Mouse (Mus musculus): ENCODE results near the gene Olfr746. TPM values are rescaled to one million over a fixed set of nuclear protein-coding genes. Genes with fewer than 3 reads are reported as not detected.

Gene Olfr746
- not detected in 2 replicates for polyA plus RNA-seq (2015; fragmentation: Nextera tagmentation; extraction: Ambion mirVana)

DNA sequence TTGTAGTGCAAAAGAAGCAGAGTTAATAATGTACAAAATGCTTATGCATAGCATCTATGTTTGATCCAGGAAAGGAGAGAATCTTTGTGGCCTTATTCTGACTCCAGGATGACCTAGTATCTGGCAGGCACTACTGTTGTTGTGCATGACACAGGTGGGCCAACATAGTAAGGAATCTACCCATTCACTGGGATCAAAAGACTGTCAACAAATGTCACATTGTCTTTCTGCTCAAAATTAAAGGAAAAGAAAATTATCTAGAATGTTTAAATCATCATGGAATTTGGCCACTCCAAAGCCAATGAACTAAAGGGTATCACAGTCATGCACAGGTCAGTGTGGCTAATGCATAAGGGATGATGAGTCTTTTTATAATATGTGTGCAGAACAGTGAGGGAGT is at the start of gene Olfr746:
TSS of gene Olfr746 (plus strand) at position 301 of the 400 bp plus-strand sequence.
- Histone ChIP-seq H3K9me3 (replicated peaks) (no peaks in the 10 kb centered on the region), H3K27ac (replicated peaks) (no peak within 1 kb of the TSS), H3K27me3 (replicated peaks) (no peaks in the 10 kb centered on the region), H3K4me3 (replicated peaks) (no peak within 1 kb of the TSS), H3K9ac (replicated peaks) (no peak within 1 kb of the TSS), H3K36me3 (no peaks in the 10 kb centered on the region), H3K4me1 (no peaks in the 10 kb centered on the region), H3K4me2 (no peak within 1 kb of the TSS)
- ATAC-seq (ENCODE audit: low FRiP score): no peak

DNA sequence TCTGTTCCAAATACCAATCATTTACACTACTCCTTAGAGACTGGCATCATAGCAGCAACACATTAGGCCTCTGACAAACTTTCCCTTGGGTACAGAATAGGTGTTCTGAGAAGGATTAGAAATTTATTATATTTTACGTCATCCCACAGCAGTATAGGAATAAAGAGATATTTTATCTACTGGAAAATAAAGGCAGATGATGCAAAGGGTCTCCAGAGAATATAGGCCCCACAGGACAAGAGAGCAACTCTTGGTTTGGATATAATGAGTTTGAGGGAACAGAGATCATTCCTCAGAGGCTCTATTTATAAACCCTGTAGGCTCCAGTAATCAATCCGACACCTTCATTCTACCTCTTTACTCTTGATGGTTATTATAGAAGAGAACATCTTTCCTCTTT is 32.3 kb upstream of the Olfr746 start, which contains the start of gene Olfr744:
TSS of gene Olfr744 (plus strand) at position 301 of the 400 bp plus-strand sequence.
- Histone ChIP-seq H3K4me3 (replicated peaks) (no peak within 1 kb of the TSS), H3K4me1 (no peaks in the 10 kb centered on the region), H3K9me3 (replicated peaks) (no peaks in the 10 kb centered on the region), H3K27ac (replicated peaks) (no peak within 1 kb of the TSS), H3K36me3 (no peaks in the 10 kb centered on the region), H3K27me3 (replicated peaks) (no peaks in the 10 kb centered on the region), H3K9ac (replicated peaks) (no peak within 1 kb of the TSS), H3K4me2 (no peak within 1 kb of the TSS)
- ATAC-seq (ENCODE audit: low FRiP score): no peak
- 95% methylated on average over 2 of the region's 2 CpGs for WGBS

DNA sequence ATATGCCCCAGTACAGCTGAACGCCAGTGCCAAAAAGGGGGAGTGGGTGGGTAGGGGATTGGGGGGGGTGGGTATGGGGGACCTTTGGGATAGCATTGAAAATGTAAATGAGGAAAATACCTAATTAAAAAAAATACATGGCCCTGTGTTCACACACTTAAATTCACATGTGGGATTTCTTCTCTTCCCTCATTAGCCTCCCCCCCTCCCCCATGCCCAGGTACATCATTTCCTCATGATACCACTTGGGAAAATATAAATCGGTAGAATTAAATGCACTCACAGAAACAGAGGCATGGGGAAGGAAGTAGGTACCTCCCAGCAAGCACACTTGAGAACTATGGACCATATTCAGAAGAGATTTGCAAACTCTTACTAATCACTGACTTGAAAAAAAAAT is 7.8 kb upstream of the Olfr746 start, which contains the start of gene Olfr745:
TSS of gene Olfr745 (plus strand) at position 301 of the 400 bp plus-strand sequence.
- 88% methylated on average over 2 of the region's 2 CpGs for WGBS
- no peak within 1 kb of the TSS for H3K4me3 ChIP-seq (replicated peaks)

DNA sequence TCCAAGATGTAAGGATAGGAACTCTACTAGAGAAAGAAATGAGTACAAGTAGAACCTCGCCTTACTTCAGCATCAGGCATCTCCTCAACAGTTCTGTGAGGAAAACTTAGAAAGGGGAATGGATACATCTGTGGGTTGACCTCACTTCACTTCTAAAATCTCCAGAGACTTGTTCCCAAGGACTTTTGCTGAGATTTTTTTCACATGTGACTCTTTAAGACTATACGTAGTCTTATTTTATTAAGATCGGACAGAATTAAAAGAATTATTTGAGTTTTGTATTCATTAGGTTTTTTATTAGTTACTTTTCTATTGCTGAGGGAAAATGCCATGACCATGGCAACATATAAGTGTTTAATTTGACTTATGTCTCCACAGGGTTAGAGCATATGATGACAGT is 46.2 kb downstream of the Olfr746 start, which contains the start of gene Olfr747:
TSS of gene Olfr747 (minus strand) at position 101 of the 400 bp plus-strand sequence.
- H3K9me3 ChIP-seq (replicated peaks): no peaks in the 10 kb centered on the region
- no peaks in the 10 kb centered on the region for H3K36me3 ChIP-seq
- H3K4me3 ChIP-seq (replicated peaks): no peak within 1 kb of the TSS
- ATAC-seq (ENCODE audit: low FRiP score): no peak
- no peaks in the 10 kb centered on the region for H3K27me3 ChIP-seq (replicated peaks)
- H3K4me2 ChIP-seq: no peak within 1 kb of the TSS
- H3K27ac ChIP-seq (replicated peaks): no peak within 1 kb of the TSS
- H3K4me1 ChIP-seq: no peaks in the 10 kb centered on the region
- H3K9ac ChIP-seq (replicated peaks): no peak within 1 kb of the TSS
- 95% methylated on average over 3 of the region's 3 CpGs for WGBS

More for the DNA sequence above, 7.8 kb upstream of the Olfr746 start, which contains the start of gene Olfr745:
- H3K9ac ChIP-seq (replicated peaks): no peak within 1 kb of the TSS
- no peaks in the 10 kb centered on the region for H3K4me1 ChIP-seq
- ATAC-seq (ENCODE audit: low FRiP score): no peak
- H3K9me3 ChIP-seq (replicated peaks): no peaks in the 10 kb centered on the region
- H3K27me3 ChIP-seq (replicated peaks): no peaks in the 10 kb centered on the region
- no peaks in the 10 kb centered on the region for H3K36me3 ChIP-seq
- H3K27ac ChIP-seq (replicated peaks): no peak within 1 kb of the TSS
- no peak within 1 kb of the TSS for H3K4me2 ChIP-seq

Other genes starting within 250 kb of the Olfr746 start
- gene Olfr738, start 239.5 kb upstream of the Olfr746 start, polyA plus RNA-seq (2015; fragmentation: Nextera tagmentation; extraction: Ambion mirVana): not detected in 2 replicates
- not detected in 2 replicates for gene Olfr739, start 228.5 kb upstream of the Olfr746 start, polyA plus RNA-seq (2015; fragmentation: Nextera tagmentation; extraction: Ambion mirVana)
- not detected in 2 replicates for gene Olfr740, start 201.5 kb upstream of the Olfr746 start, polyA plus RNA-seq (2015; fragmentation: Nextera tagmentation; extraction: Ambion mirVana)
- gene Olfr741, start 174.3 kb upstream of the Olfr746 start, polyA plus RNA-seq (2015; fragmentation: Nextera tagmentation; extraction: Ambion mirVana): not detected in 2 replicates
- not detected in 2 replicates for gene Olfr742, start 143.5 kb upstream of the Olfr746 start, polyA plus RNA-seq (2015; fragmentation: Nextera tagmentation; extraction: Ambion mirVana)
- not detected in 2 replicates for gene Olfr743, start 125.2 kb upstream of the Olfr746 start, polyA plus RNA-seq (2015; fragmentation: Nextera tagmentation; extraction: Ambion mirVana)
- gene Olfr744, start 32.2 kb upstream of the Olfr746 start, polyA plus RNA-seq (2015; fragmentation: Nextera tagmentation; extraction: Ambion mirVana): not detected in 2 replicates
- gene Olfr745, start 7.7 kb upstream of the Olfr746 start, polyA plus RNA-seq (2015; fragmentation: Nextera tagmentation; extraction: Ambion mirVana): not detected in 2 replicates
- not detected in 2 replicates for gene Olfr747, start 46.1 kb downstream of the Olfr746 start, polyA plus RNA-seq (2015; fragmentation: Nextera tagmentation; extraction: Ambion mirVana)
- not detected in 2 replicates for gene Olfr748, start 60.3 kb downstream of the Olfr746 start, polyA plus RNA-seq (2015; fragmentation: Nextera tagmentation; extraction: Ambion mirVana)
- gene Olfr749, start 98.0 kb downstream of the Olfr746 start, polyA plus RNA-seq (2015; fragmentation: Nextera tagmentation; extraction: Ambion mirVana): not detected in 2 replicates
- gene Ttc5, start 138.4 kb downstream of the Olfr746 start, polyA plus RNA-seq (2015; fragmentation: Nextera tagmentation; extraction: Ambion mirVana): 114 and 119 TPM in 2 replicates
- not detected in 2 replicates for gene Ccnb1ip1, start 160.6 kb downstream of the Olfr746 start, polyA plus RNA-seq (2015; fragmentation: Nextera tagmentation; extraction: Ambion mirVana)
- gene Parp2, start 160.8 kb downstream of the Olfr746 start, polyA plus RNA-seq (2015; fragmentation: Nextera tagmentation; extraction: Ambion mirVana): 43.6 and 48.7 TPM in 2 replicates
- gene Tep1, start 223.5 kb downstream of the Olfr746 start, polyA plus RNA-seq (2015; fragmentation: Nextera tagmentation; extraction: Ambion mirVana): 3.1 and 4.0 TPM in 2 replicates

All from neural tube, embryonic 15.5 days (tissue).